Mouse (Mus musculus) C3H10T1/2 (cell line): Measurements from ENCODE around the gene Olfr175-ps1. TPM values are rescaled to one million over a fixed set of nuclear protein-coding genes. Genes with fewer than 3 reads are reported as not detected.

Source experiments
- polyA plus RNA-seq, 2 experiments: library from polyadenylated mRNA; unstranded; fragments of >200 nt; fragmentation: generic; extraction: Trizol; gene quantifications; one replicate each; pipeline ENCODE4 v1.2.1; 2012; ENCODE audit warnings: missing spikeins in 2 of 2

Gene Olfr175-ps1
- not detected for polyA plus RNA-seq

GRCm38 (mm10) chr16:58826732-58827319 lies at the start of gene Olfr175-ps1:
Gene Olfr175-ps1 (minus strand): TSS chr16:58826782.

DNA sequence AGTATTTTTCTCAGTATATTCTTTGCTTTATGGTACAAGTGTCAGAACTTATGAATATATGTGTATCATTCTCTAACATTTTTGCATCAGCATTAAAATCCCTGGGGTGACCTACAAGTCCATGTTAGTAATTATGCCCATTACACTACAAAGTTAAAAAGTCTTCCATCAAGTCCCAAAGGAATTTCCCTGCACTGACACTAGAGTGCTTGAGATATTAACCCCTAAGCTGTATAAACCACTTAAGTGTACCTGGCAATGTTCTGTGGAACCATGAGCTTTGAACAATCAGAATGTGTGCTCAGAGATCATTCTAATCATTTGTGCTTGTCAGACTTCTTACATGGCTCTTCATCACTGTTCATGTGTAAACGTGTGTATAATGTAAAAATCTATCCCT lies 48.1 kb upstream of the Olfr175-ps1 start, which contains the start of gene Olfr177:
TSS of gene Olfr177 (minus strand) at position 101 of the 400 bp plus-strand sequence.

GRCm38 (mm10) chr16:58800168-58800567 lies 26.4 kb downstream of the Olfr175-ps1 start, which contains the start of gene Olfr173:
Gene Olfr173 (minus strand): TSS chr16:58800268.

Other genes with a start within 250 kb of the Olfr175-ps1 start
- gene Gm813, start 209.8 kb downstream of the Olfr175-ps1 start, polyA plus RNA-seq: not detected
- gene E330017A01Rik, start 188.0 kb downstream of the Olfr175-ps1 start, polyA plus RNA-seq: not detected
- 1 to 10 TPM; 1.5 to 4.1 TPM for gene Cpox, start 156.5 kb downstream of the Olfr175-ps1 start, polyA plus RNA-seq
- not detected for gene Gpr15, start 107.7 kb downstream of the Olfr175-ps1 start, polyA plus RNA-seq
- gene Cldnd1, start 98.9 kb downstream of the Olfr175-ps1 start, polyA plus RNA-seq: 10 to 100 TPM in 1 of 2 experiments, 1 to 10 TPM in 1; 5.2 to 29.0 TPM
- gene Olfr172, start 63.6 kb downstream of the Olfr175-ps1 start, polyA plus RNA-seq: not detected
- under 1 TPM in 1 of 2 experiments, not detected in 1; 0.01 TPM for gene Olfr173, start 26.5 kb downstream of the Olfr175-ps1 start, polyA plus RNA-seq
- gene Olfr177, start 48.0 kb upstream of the Olfr175-ps1 start, polyA plus RNA-seq: not detected
- gene Olfr178, start 65.3 kb upstream of the Olfr175-ps1 start, polyA plus RNA-seq: not detected
- gene Olfr181, start 102.0 kb upstream of the Olfr175-ps1 start, polyA plus RNA-seq: not detected
- gene Olfr180, start 102.6 kb upstream of the Olfr175-ps1 start, polyA plus RNA-seq: not detected
- not detected for gene Olfr183, start 168.6 kb upstream of the Olfr175-ps1 start, polyA plus RNA-seq
- not detected for gene Olfr186, start 203.5 kb upstream of the Olfr175-ps1 start, polyA plus RNA-seq
- not detected for gene Olfr187, start 213.0 kb upstream of the Olfr175-ps1 start, polyA plus RNA-seq